Comparison of ENCODE assay signal across 26 mouse cellular contexts in the genomic region with DNA sequence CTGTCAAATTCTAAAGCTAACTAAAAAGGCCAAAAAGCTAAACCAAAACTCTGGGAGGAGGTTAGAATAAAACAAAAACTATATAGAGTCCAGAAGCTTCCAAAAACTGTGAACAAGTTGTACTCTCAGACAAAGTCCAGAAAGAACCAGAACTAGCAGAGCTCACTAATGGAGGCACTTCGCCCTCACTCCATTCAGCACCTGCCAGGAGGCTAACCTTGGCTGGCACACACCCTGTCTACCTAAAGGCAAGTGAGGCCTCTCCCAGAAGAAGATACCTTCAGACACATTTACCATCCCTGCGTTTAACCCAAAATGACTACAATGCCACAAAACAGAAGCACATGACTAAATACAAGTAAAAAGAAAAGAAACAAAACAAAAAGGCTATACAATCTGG. TPM values are rescaled to one million over a fixed set of nuclear protein-coding genes. Genes with fewer than 3 reads are reported as not detected.
DNase-seq lines count a peak whose midpoint lies in the region; ATAC-seq lines count a peak whose summit lies in the region.
"Had no signal": no experiment of that assay in that cellular context is flagged by ENCODE, and none has a peak within 500 bp of the region (broad histone marks: within the 10 kb centered on the region; RNA-seq: fewer than 3 reads in every experiment).

No protein-coding gene starts in this region.

- no peak for ATAC-seq in kidney, embryonic 15.5 days (replicated peaks; ENCODE audit: low FRiP score)
- ATAC-seq in kidney, embryonic 16.5 days (ENCODE audit: low FRiP score, low TSS enrichment) = no peak
- ATAC-seq in midbrain, embryonic 11.5 days (ENCODE audit: low FRiP score) = no peak
- no peak for ATAC-seq in midbrain, embryonic 15.5 days (replicated peaks)
- ATAC-seq: forebrain, embryonic 14.5 days; forebrain, postnatal 0 days had no signal

- no peaks in the 10 kb centered on the region for H3K27me3 ChIP-seq in kidney, embryonic 15.5 days
- H3K27me3 ChIP-seq in kidney, embryonic 16.5 days (ENCODE audit: insufficient read depth, low read length) = no peaks in the 10 kb centered on the region
- no peaks in the 10 kb centered on the region for H3K27me3 ChIP-seq in midbrain, embryonic 11.5 days (ENCODE audit: control insufficient read depth, insufficient read depth, low read length)
- no peaks in the 10 kb centered on the region for H3K27me3 ChIP-seq in midbrain, embryonic 15.5 days (replicated peaks)
- H3K27me3 ChIP-seq: embryonic facial prominence, embryonic 12.5 days; embryonic facial prominence, embryonic 15.5 days; heart, embryonic 12.5 days; heart, embryonic 15.5 days; hindbrain, embryonic 13.5 days had no signal

- no peak overlapping the region for H3K27ac ChIP-seq in kidney, embryonic 15.5 days
- H3K27ac ChIP-seq in kidney, embryonic 16.5 days (ENCODE audit: low read length) = no peak overlapping the region
- no peak overlapping the region for H3K27ac ChIP-seq in midbrain, embryonic 11.5 days (ENCODE audit: low read depth, low read length)
- H3K27ac ChIP-seq in midbrain, embryonic 15.5 days = no peak overlapping the region
- H3K27ac ChIP-seq: embryonic facial prominence, embryonic 12.5 days; embryonic facial prominence, embryonic 15.5 days; gastrocnemius, adult 2 months; heart, embryonic 15.5 days; hindbrain, embryonic 10.5 days; hindbrain, embryonic 13.5 days had no signal

- H3K4me2 ChIP-seq in kidney, embryonic 15.5 days = no peak overlapping the region
- H3K4me2 ChIP-seq in kidney, embryonic 16.5 days (replicated peaks; ENCODE audit: low read depth, low read length) = no peak overlapping the region
- H3K4me2 ChIP-seq in midbrain, embryonic 11.5 days = no peak overlapping the region
- no peak overlapping the region for H3K4me2 ChIP-seq in midbrain, embryonic 15.5 days
- H3K4me2 ChIP-seq: embryonic facial prominence, embryonic 12.5 days; embryonic facial prominence, embryonic 15.5 days; heart, embryonic 12.5 days; heart, embryonic 15.5 days; hindbrain, embryonic 13.5 days had no signal

- no peak overlapping the region for H3K9ac ChIP-seq in kidney, embryonic 15.5 days
- no peak overlapping the region for H3K9ac ChIP-seq in kidney, embryonic 16.5 days (replicated peaks; ENCODE audit: low read length)
- no peak overlapping the region for H3K9ac ChIP-seq in midbrain, embryonic 11.5 days (ENCODE audit: low read length)
- no peak overlapping the region for H3K9ac ChIP-seq in midbrain, embryonic 15.5 days
- H3K9ac ChIP-seq: embryonic facial prominence, embryonic 12.5 days; embryonic facial prominence, embryonic 15.5 days; forebrain, postnatal 0 days; heart, embryonic 12.5 days; heart, embryonic 15.5 days; hindbrain, embryonic 13.5 days had no signal

- H3K36me3 ChIP-seq in kidney, embryonic 15.5 days = no peaks in the 10 kb centered on the region
- no peaks in the 10 kb centered on the region for H3K36me3 ChIP-seq in kidney, embryonic 16.5 days (ENCODE audit: insufficient read depth, low read length)
- no peaks in the 10 kb centered on the region for H3K36me3 ChIP-seq in midbrain, embryonic 11.5 days (ENCODE audit: control insufficient read depth, insufficient read depth, low read length)
- H3K36me3 ChIP-seq in midbrain, embryonic 15.5 days (replicated peaks) = no peaks in the 10 kb centered on the region
- H3K36me3 ChIP-seq: embryonic facial prominence, embryonic 12.5 days; embryonic facial prominence, embryonic 15.5 days; heart, embryonic 12.5 days; heart, embryonic 15.5 days; hindbrain, embryonic 10.5 days; hindbrain, embryonic 13.5 days had no signal

- no peaks in the 10 kb centered on the region for H3K9me3 ChIP-seq in kidney, embryonic 15.5 days (replicated peaks)
- no peaks in the 10 kb centered on the region for H3K9me3 ChIP-seq in kidney, embryonic 16.5 days (ENCODE audit: low read length)
- H3K9me3 ChIP-seq in midbrain, embryonic 11.5 days (ENCODE audit: control insufficient read depth, low read length) = no peaks in the 10 kb centered on the region
- H3K9me3 ChIP-seq in midbrain, embryonic 15.5 days = no peaks in the 10 kb centered on the region
- H3K9me3 ChIP-seq: embryonic facial prominence, embryonic 12.5 days; embryonic facial prominence, embryonic 15.5 days; heart, embryonic 12.5 days; heart, embryonic 15.5 days; hindbrain, embryonic 10.5 days; hindbrain, embryonic 13.5 days had no signal

- H3K4me1 ChIP-seq in kidney, embryonic 15.5 days = no peaks in the 10 kb centered on the region
- H3K4me1 ChIP-seq in kidney, embryonic 16.5 days (ENCODE audit: insufficient read depth, low read length) = peaks cover 4% of the 10 kb centered on the region; the same call in 1 of the 2 replicates
- no peaks in the 10 kb centered on the region for H3K4me1 ChIP-seq in midbrain, embryonic 11.5 days (ENCODE audit: control insufficient read depth, insufficient read depth, low read length)
- H3K4me1 ChIP-seq in midbrain, embryonic 15.5 days = peaks cover 4% of the 10 kb centered on the region
- H3K4me1 ChIP-seq: embryonic facial prominence, embryonic 12.5 days; embryonic facial prominence, embryonic 15.5 days; heart, embryonic 15.5 days; hindbrain, embryonic 10.5 days had no signal

- peak; percentile 51 for DNase-seq in kidney, adult 11 months
- peak; percentile 50 for DNase-seq in kidney, adult 8-10 months
- peak; percentile 53 for DNase-seq in midbrain, embryonic 11.5 days (ENCODE audit: low spot score, missing footprints)
- DNase-seq in kidney, postnatal 36 days = peak; percentile 63 to 66
- DNase-seq in left cerebral cortex, postnatal 4 days = no peak
- DNase-seq: adrenal gland, postnatal 14 days; cerebellum, adult 11 months; cerebellum, adult 2 months; cerebellum, adult 9-11 months; cerebellum, postnatal 25 days; forebrain, postnatal 0 days; gastrocnemius, adult 2 months; gastrocnemius, postnatal 14 days; heart, adult 11 months; heart, postnatal 10 days; heart, postnatal 36 days had no signal

- 92% methylated on average over 2 of the region's 2 CpGs for WGBS in kidney, embryonic 15.5 days
- 88% methylated on average over 2 of the region's 2 CpGs for WGBS in kidney, embryonic 16.5 days
- 91% methylated on average over 2 of the region's 2 CpGs for WGBS in midbrain, embryonic 11.5 days
- 95% methylated on average over 2 of the region's 2 CpGs for WGBS in midbrain, embryonic 15.5 days

- intact Hi-C loops in left cerebral cortex, postnatal 4 days (cut with DNase I) = no loop called here

- no peak overlapping the region for H3K4me3 ChIP-seq in kidney, embryonic 15.5 days (replicated peaks)
- H3K4me3 ChIP-seq in kidney, embryonic 16.5 days (ENCODE audit: low read length) = no peak overlapping the region
- no peak overlapping the region for H3K4me3 ChIP-seq in midbrain, embryonic 11.5 days (ENCODE audit: low read depth, low read length)
- H3K4me3 ChIP-seq in midbrain, embryonic 15.5 days = no peak overlapping the region
- H3K4me3 ChIP-seq: embryonic facial prominence, embryonic 12.5 days; embryonic facial prominence, embryonic 15.5 days; gastrocnemius, adult 2 months; heart, embryonic 12.5 days; heart, embryonic 15.5 days; hindbrain, embryonic 10.5 days; hindbrain, embryonic 13.5 days had no signal

RNA-seq across cellular contexts. Expression of gene Uri1, which starts 20.9 kb away (rescaled TPM):
- polyA plus RNA-seq in kidney, embryonic 15.5 days (2015; fragmentation: Nextera tagmentation; extraction: Ambion mirVana) = 50.5 and 52.2 TPM in 2 replicates
- polyA plus RNA-seq in kidney, embryonic 16.5 days (2015; fragmentation: Nextera tagmentation; extraction: Ambion mirVana) = 42.0 and 43.9 TPM in 2 replicates
- 47.9 and 50.6 TPM in 2 replicates for polyA plus RNA-seq in midbrain, embryonic 11.5 days (2014; fragmentation: Nextera tagmentation; extraction: Ambion mirVana)
- 34.3 and 35.1 TPM in 2 replicates for polyA plus RNA-seq in midbrain, embryonic 15.5 days (2015; fragmentation: Nextera tagmentation; extraction: Ambion mirVana)
- total RNA-seq in left cerebral cortex, postnatal 4 days (2021) = 10 to 100 TPM; 39.7 to 45.7 TPM
